Mouse (Mus musculus) large intestine, adult 2 months (tissue): ENCODE data around the gene Chil1. TPM values are rescaled to one million over a fixed set of nuclear protein-coding genes. Genes with fewer than 3 reads are reported as not detected.
A peak's percentile ranks its signal among the peaks of the same experiment; 100 is the strongest.

ENCODE experiments used
- DNase-seq: peaks from one replicate; pipeline ENCODE4 v3.0.0-alpha.2; 2012; ENCODE audit warnings: low read depth, low spot score
- WGBS: fragments of 180-500 bp; shearing (Covaris S2); methylation state at CpG from one replicate; pipeline ENCODE4 v1.1.7; 2018; 5-methylcytosine and 5-hydroxymethylcytosine counted together
- polyA plus RNA-seq: library from polyadenylated mRNA; depleted of rRNA; stranded (reverse); fragments of >200 nt; gene quantifications from 2 replicates; pipeline ENCODE4 v1.2.3, GENCODE M21; 2012

The Chil1 gene
- polyA plus RNA-seq, 1 experiment: 2.6 TPM

DNA sequence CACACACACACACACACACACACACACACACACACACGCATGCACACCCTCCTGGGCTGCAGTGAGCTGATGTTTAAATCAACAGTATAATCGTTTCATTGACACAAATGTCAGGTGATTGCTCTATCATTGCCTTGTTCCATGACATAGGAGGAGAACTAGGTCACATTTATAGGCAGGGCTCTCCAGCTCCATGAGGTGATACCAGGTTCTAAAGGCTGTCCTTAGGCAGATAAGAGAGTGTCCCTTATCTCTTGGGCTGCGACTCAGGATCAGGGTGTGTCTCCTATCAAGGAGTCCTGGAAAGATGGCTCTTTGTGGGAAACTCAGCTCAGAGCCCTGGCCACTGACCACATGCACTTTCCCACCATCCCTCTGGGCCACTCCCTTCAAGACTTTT is 13.4 kb upstream of the Chil1 start:
- WGBS: 36% methylated on average over 3 of the region's 3 CpGs
- no peak for DNase-seq

DNA sequence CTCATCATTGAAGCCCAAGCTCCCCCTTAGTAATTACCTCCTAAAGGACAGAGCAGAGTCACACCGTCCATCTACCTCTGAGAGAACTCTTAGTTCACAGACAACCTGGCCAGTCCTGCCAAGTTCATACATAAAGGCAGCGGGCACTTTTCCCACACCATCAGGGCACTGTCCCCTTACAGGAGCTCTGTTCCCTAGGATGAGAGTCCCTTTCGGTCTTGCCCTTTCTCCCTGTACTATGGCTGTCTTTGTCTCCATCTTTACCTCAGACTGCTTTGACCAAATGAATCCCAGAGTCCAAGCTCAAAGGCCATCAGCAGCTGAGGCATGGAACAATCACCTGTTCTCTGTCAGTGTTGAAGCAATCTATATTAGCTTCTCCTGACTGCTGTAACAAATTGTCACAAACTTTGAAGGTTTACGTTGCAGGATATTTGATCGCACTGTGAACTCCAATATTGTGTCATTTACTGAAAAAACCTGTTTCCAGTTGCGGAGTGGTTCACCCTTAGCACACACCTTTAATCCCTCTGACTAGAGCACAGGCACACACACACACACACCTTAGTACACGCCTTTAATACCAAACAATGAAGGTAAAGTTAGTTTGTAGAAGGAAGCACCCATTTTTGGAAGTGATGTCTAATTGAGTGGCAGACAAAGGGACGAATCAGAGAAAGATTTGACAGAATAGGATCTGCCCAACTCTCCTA is 12.8 kb upstream of the Chil1 start:
- WGBS: 82% methylated on average over 8 of the region's 8 CpGs

DNA sequence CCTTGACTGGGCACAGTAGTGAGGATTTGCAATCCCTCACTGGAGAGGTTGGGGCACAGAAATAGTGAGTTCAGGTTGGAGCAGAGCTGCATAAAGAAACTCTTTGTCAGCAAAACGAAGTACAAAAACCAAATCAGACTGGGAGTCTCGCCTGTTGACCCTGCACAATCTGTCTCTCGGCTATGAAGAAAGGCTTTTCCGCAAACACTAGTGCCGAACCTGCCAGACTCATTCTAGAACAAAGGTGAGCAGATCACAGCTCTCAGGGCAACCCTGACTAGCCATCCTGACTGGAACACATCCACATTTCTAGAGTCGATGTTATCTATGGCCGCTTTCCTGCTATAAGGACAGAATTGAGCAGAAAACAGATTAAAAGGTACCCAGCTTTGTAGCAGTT is 8.9 kb upstream of the Chil1 start:
- DNase-seq: no peak
- WGBS: 57% methylated on average over 7 of the region's 7 CpGs

More for the DNA sequence above, 12.8 kb upstream of the Chil1 start:
- DNase-seq: no peak

DNA sequence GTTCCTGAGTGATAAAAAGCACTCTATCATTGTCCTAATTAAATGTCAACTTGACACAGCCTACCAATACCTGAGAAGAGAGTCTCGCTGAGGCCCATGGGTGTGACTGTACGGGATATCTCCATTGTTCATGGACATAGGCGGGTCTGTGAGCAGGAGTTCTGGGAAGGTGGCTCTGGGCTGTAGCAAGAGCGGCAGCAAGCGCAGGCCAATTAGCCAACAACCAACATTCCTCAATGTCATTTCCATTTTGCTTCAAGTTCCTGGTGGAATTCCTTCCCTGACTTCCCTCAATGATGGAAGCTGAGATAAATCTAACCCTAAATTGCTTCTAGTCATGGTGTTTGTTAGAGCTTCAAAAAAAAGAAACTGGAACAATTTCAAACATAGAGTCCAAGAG is 4.0 kb upstream of the Chil1 start:
- WGBS: 73% methylated on average over 5 of the region's 5 CpGs
- DNase-seq: no peak

DNA sequence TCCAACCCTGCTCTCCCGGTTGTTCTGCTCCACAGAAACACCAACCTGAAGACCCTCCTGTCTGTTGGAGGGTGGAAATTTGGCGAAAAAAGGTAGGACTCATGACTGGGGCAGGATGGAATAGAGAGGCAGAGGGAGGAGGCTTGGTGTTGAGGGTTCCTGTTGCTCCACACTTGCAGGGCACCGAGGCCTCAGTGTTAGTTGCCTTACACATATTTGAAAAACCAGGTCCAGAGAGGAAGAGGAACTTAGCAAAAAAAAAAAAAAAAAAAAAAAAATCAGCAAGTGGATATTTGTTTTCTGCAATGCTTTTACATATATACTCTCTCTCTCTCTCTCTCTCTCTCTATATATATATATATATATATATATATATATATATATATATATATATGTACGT is 2.1 kb downstream of the Chil1 start:
- 77% methylated on average over 4 of the region's 4 CpGs for WGBS
- no peak for DNase-seq

DNA sequence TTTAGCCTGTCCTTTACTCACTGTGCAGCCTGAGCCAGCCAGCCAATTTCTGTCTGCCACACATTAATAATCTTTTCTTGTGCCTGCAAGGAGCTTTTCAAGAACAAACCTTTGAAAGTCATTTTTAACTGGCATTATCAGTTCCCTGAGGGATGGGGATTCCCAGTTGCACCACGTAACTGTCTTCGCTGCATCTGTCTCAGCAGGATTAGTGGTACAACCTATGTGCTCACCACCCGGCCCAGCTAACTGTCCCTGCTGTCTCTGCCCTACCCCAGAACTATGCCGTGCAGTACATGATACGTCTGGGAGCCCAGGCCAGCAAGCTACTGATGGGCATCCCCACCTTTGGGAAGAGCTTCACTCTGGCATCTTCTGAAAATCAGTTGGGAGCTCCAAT is 6.2 kb downstream of the Chil1 start:
- DNase-seq: no peak
- 96% methylated on average over 5 of the region's 5 CpGs for WGBS

DNA sequence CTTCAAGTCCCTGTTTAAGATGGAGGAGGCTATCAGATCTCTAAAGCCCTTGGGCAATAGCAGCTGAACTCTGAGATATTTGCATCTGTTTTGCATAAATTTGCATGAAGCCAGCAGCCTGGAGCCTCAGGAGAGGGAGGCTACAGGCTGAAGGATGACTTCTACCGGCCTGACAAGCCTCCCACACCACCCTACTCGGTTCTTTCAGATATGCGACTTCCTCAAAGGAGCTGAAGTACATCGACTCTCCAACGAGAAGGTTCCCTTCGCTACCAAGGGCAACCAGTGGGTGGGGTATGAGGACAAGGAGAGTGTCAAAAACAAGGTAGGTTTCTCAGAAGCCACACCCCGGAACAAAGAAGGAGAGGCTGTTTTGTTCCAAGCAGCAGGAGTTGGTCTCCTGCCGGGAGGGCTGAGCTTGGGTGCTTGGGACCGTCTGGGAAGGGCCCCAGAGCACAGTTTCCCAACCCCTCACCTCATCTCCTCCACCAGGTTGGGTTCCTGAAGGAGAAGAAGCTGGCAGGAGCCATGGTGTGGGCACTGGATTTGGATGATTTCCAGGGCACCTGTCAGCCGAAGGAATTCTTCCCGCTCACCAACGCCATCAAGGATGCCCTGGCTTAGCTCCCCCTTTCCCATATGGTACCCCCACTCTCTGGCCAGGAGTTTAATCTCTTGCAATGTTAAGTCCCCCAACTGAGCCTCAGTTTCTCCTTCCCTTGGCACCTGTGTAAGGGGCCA is 7.2 kb downstream of the Chil1 start:
- WGBS: 16% methylated on average over 12 of the region's 12 CpGs
- peak; percentile 27 for DNase-seq

DNA sequence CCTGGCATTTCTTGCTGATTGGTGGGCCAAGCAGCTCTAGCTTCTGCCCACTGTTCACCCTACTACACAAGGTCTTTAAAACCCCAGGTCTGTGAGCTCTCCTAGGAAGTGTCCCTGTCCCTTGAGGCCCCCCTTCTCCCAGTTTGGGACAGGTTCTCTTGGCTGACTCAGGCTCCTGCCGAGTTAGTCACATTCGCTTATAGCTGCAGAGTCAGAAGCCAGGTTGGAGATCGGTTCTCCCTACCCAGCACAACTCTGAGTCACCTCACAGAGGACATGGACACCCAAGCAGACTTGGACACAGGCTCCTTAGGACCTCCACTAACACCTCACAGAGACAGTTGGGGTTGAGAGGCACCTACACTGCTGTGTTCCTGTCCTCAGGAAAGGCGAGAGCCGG is 9.2 kb downstream of the Chil1 start:
- DNase-seq: no peak
- WGBS: 85% methylated on average over 5 of the region's 5 CpGs

DNA sequence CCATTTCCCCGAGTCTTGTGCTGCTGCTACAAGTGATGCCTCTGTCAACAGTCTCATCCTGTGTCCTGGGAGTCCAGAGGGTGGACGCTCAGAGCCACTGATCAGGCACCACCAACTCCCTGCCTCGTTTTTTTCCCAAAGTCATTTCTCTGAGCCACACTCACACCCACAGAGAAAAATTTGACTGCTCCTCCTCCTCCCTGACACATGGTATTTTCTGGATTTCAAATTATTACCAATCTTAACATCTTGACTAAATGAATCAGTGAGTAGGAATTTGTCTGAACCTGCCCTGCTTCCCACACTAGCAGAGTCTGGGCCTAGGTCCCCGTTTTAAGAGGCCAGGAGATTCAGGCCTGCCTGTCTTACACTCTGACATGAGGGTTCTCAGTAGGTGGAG is 10.0 kb downstream of the Chil1 start:
- WGBS: 48% methylated on average over 4 of the region's 4 CpGs
- DNase-seq: no peak

DNA sequence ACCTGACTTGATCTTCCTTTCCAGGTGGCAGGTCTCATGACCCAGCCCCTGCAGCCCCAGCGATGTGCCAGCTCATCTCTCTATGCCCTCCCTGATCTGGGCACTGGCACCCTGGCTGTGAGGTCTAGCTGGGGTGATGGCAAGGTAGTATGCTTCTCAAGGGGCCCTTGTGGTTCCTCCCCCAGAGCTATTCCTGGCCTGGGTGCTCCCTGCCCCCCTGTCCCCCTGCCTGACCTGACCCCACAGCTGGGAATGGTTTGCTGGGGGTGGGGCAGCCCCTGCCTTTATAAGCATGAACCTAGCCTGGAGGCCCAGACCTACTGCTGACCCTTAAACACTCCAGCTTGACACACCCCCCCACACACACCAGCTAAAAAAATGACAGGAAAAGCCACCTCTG is 11.2 kb downstream of the Chil1 start, which contains the start of gene Mybph:
TSS of gene Mybph (plus strand) at position 323 of the 400 bp plus-strand sequence.
- 86% methylated on average over 1 of the region's 1 CpGs for WGBS

DNA sequence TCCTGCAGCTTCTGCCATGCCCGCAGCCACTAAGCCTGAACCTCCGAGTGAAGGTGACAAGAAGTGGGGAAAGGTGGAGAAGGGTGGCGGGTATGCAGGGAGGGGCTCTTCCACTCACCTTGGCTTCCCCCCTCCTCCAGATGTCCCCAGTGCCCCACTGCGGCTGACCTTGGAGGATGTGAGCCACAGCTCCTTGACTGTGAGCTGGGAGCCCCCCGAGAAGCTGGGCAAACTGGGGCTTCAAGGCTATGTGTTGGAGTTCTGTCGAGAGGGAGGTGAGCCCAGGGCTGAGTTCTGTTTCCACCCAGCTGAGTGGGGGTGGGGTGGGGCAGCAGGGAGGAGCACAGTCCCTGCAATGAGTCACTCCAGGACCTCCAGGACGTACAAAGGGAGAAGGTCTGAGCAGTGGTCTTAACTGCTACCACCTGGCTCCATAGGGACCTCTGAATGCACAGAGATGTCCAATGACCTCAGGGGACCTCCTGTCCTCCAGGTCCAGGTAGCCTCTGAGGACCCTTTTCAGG is 11.8 kb downstream of the Chil1 start:
- DNase-seq: no peak
- 55% methylated on average over 7 of the region's 7 CpGs for WGBS

More for the DNA sequence above, 11.2 kb downstream of the Chil1 start, which contains the start of gene Mybph:
- DNase-seq: no peak

DNA sequence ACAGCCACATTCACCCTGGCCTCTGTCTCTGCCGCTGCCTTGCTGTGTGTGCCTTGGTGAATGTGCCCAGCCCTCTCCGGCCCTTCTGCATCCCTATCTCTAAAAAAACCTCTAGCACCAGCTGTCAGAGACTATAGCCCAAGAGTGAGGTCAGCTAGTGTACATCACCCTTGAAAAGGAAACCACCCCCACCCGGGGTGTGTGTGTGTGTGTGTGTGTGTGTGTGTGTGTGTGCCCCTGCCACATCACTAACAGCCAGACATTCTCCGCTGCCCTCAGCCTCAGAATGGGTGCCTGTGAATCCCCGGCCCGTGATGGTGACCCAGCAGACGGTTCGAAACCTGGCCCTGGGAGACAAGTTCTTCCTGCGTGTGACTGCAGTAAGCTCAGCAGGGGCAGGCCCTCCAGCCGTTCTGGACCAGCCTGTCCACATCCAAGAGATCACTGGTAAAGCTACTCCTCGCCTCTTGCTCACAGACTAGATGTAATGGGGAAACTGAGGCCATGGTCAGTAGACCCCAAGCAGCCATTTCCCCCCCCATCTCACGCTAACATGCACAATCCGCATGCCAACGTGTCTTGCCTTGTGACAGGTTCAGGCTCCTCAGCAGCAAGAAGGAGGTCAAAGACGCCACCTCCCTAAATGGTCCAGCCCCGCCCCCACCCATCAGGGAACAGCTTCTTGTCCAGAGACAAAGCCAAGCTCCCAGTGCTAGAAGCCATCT is 12.5 kb downstream of the Chil1 start:
- no peak for DNase-seq
- WGBS: 86% methylated on average over 16 of the region's 16 CpGs

DNA sequence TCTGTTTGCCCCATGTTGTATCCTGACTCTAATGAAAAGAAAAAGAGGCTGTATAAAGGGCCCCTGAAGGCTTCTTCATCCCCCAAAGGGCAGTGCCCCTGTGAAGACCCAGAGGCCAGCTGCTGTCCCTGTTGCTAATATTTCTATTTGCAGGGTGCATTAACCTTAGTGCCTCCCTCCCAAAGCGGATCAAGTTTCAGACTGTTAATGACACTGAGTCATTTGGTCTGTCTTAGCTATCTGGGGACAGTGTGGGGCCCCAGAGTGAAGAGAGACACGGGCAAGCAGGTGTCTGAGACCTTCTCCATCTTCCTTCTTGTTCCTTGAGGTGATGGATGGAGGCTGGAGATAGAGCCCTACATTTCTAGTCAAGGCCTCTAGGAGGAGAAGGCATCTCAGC is 13.1 kb downstream of the Chil1 start:
- no peak for DNase-seq
- 39% methylated on average over 2 of the region's 2 CpGs for WGBS

DNA sequence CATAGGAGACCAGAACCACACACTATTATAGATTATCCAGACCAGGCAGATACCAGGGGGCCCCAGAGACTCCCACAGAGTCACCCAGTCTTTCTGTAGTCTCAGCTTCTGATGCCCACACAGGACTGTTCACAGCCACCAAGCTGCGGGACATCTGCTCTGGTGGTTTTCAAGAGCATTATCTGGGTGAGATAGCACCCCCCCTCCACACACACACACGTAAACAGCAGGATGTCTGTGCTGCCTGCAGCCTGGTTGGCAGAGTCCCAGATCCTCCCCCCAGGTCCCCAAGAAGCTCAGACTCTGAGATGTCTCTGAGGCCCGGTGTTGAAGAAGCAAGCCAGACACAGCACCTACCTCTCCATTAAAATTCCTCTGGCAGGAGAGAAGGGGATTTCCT is 13.6 kb downstream of the Chil1 start:
- no peak for DNase-seq
- 53% methylated on average over 3 of the region's 3 CpGs for WGBS

DNA sequence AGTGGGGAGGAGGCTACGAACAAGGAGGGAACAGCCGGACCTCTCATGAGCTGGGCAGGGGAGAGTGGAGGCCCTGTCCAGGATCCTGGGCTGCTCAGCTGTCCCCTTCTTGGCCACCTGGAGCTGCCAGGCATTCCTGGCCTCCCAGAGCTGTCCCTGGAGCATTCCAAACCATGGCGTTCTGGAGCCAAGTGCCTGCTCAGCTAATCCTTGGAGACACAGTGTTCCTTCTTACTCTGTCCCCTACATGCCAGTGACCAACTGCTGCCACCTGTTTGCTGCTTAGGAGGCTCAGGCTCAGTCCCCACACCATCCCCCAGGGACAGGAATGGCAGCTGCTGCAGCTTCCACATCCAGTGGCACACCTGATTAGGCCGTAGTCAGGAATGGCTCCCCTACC is 14.0 kb downstream of the Chil1 start:
- DNase-seq: no peak
- 61% methylated on average over 4 of the region's 4 CpGs for WGBS

DNA sequence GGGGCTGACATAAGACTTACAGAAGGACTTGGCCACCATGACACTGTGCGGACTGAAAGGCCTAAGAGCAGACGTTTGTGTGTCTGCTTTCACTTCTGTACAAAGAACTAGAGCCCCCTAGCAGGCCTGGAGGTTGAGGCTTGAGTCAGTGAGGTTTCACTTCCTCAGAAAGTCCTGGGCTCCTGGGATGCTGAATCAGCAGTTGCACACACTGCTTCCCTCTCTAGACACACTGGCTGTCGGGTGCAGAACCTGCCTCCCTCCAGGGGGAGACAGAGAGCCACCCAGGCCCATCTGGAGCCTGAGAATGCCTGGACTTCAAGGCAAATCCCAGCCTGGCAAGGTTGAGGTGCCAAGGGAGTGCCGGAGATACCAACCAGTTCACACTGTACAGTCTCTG is 14.4 kb downstream of the Chil1 start:
- DNase-seq: peak; percentile 46

DNA sequence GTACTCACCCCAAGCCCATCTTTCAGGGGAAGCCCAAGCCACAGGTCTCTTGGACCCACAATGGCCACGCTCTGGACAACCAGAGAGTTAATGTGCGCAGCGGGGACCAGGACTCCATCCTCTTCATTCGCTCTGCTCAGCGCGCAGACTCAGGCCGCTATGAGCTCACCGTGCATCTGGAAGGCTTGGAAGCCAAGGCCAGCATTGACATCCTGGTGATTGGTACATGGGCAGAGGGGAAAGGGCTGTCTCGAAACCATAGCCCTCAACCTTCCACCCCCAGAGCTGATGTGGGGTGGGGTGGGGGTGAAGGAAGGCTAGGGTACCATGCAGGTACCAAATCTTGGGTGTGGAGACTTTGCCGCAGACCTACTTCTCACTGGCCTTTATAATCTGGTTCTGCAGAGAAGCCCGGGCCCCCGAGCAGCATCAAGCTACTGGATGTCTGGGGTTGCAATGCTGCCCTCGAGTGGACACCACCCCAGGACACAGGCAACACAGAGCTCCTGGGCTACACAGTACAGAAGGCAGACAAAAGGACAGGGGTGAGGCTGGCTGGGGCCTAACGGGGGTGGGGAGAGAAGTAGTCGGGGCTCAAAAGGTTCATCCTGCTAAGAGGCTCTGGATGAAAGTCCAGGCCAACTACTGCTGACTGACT is 15.5 kb downstream of the Chil1 start:
- WGBS: 86% methylated on average over 15 of the region's 15 CpGs
- no peak for DNase-seq

More for the DNA sequence above, 14.4 kb downstream of the Chil1 start:
- 45% methylated on average over 4 of the region's 4 CpGs for WGBS

DNA sequence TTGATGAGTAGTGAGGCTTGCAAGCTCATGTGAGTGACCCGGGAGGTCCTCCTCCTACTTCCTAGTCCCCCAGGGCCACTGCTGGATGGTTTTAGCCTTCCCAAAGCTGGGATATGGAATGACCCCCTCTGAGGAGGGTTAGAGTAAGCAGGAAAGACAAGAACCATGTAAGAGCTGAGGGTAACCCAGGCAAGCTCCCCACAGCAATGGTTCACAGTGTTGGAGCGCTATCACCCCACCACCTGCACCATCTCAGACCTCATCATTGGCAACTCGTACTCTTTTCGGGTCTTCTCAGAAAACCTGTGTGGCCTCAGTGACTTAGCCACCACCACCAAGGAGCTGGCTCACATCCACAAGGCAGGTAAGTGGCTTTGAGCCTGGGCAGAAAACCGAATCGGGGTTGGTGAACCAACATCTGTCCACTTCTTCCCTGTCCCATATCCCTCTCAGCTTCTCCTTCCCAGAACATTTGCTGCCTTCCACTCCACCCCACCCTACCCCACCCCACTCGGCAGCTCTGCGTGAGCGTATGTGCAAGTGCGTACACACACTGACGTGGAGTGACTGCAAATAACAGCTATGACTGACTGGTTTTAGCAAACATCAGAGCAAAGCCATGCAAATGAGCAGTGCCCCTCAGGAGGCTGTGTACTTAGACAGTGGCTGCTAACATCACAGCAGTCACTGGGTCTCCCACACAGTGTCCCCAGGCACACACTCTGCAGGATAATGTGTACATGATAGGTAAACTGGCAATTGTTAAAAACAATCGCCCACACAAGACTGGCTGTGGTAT is 16.4 kb downstream of the Chil1 start:
- DNase-seq: no peak
- WGBS: 63% methylated on average over 12 of the region's 12 CpGs

DNA sequence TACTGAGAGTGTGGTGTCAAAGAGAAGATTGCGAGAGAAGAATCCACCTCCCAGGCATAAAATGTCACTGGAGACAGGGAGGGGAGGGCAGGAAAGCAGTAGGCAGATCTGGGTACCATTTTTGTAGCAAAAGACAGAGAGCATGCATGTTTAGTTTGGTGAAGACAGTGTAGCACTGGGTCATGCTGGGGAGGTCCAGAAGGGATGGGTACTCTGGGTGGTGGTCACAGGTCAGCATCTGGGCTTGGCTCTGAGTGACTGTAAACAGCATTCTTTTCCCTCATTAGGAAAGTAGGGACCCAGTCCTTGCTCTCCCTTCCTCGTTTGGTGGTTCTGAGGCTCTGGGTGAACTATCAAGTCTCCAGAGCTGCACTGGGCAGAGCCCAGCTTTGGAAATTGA is 18.5 kb downstream of the Chil1 start:
- no peak for DNase-seq
- 55% methylated on average over 2 of the region's 2 CpGs for WGBS
